Mouse (Mus musculus) regulatory T cell (primary cell): ENCODE data around the gene Scgb2a2.
"Not testable (repeated sequence)": the region's sequence is repeated elsewhere in the genome, so short reads cannot be mapped to it uniquely, and the experiment has no call there.

Experiments used
- in situ Hi-C: fragments of 300-600 bp; cut with MboI, MseI; formaldehyde crosslinking; loops from one replicate; pipeline ENCODE4 v1.15.1; 2025; ENCODE audit warnings: high pct_unique_total_duplicates

Scgb2a2 gene

GRCm38 (mm10) chr19:9847262-9847661 is at the start of gene Scgb2a2:
Gene Scgb2a2, plus strand, starts transcription at chr19:9847562.
- in situ Hi-C loops = no loop called here

- in situ Hi-C loops = not testable (repeated sequence)
These were observed 10.6 kb upstream of the Scgb2a2 start for GRCm38 (mm10) chr19:9836581-9837340.

- in situ Hi-C loops = no loop called here
These were observed 10.0 kb upstream of the Scgb2a2 start for GRCm38 (mm10) chr19:9837341-9837715.

DNA sequence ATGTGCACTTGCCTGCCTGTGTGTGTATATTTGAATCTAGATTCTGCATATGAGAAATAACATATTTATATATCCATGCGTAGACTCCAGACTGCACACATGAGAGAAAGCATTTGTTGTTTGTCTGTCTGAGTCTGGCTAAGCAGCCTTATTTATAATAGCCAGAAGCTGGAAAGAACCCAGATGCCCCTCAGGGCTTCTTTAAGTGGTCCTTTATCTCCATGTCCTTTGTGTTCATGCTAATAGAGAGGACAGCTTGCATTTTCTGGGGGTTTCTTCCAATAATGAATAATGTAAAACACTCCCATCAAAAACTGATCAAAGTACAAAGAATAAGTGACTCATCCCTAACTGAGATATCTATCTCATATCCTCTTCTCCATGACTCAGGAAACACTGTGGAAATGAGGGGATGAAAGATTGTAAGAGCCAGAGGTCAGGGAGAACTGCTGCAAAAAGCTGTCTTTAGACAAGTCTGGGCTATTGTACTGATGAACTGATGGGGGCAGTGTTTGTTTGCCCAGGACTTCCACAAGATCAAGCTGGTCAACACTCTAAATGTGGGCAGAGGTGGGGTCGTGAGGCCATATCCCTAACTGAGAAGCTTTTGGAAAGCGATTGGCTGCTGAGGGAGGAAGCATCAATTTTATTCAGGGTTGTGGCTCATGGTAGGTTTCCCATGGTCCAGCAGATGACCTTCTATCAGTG is 2.2 kb downstream of the Scgb2a2 start:
- in situ Hi-C loops = not testable (repeated sequence)

GRCm38 (mm10) chr19:9860821-9861220 is 13.5 kb downstream of the Scgb2a2 start:
- in situ Hi-C loops = loop anchor here (10.0 kb wide), 1 partner anchor 1866 kb away; no protein-coding TSS in a partner anchor

- in situ Hi-C loops = loop anchor here (10.0 kb wide), 1 partner anchor 1870 kb away; no protein-coding TSS in a partner anchor
These were observed 17.5 kb downstream of the Scgb2a2 start for GRCm38 (mm10) chr19:9864856-9865255.

- in situ Hi-C loops = loop anchor here (10.0 kb wide), 1 partner anchor 1871 kb away; no protein-coding TSS in a partner anchor
These were observed 18.1 kb downstream of the Scgb2a2 start for GRCm38 (mm10) chr19:9865466-9865865.

- in situ Hi-C loops = no loop called here
These were observed 30.9 kb downstream of the Scgb2a2 start for GRCm38 (mm10) chr19:9878186-9878835.

GRCm38 (mm10) chr19:9886348-9886747 is 39.0 kb downstream of the Scgb2a2 start:
- in situ Hi-C loops = no loop called here

DNA sequence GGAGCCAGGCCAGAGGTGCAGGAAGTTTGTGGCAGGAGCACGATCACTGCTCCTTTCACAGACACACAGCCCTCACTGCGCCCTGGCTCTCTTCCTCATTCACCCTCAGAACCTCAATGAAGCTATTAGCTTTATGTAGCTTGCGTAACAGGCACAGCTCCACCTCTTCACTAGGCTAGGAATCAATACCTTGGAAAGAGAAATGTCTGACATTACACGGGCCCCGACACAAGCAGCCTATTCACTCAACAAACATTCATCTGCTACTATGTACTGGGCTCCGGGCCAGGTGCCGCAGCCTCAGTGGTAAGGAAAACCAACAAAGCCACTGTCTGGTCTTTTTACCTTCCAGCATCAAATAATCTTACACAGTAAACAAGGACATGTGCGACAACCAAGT is 39.4 kb downstream of the Scgb2a2 start:
- in situ Hi-C loops = no loop called here

GRCm38 (mm10) chr19:9896067-9896466 is 48.7 kb downstream of the Scgb2a2 start:
- in situ Hi-C loops = no loop called here

DNA sequence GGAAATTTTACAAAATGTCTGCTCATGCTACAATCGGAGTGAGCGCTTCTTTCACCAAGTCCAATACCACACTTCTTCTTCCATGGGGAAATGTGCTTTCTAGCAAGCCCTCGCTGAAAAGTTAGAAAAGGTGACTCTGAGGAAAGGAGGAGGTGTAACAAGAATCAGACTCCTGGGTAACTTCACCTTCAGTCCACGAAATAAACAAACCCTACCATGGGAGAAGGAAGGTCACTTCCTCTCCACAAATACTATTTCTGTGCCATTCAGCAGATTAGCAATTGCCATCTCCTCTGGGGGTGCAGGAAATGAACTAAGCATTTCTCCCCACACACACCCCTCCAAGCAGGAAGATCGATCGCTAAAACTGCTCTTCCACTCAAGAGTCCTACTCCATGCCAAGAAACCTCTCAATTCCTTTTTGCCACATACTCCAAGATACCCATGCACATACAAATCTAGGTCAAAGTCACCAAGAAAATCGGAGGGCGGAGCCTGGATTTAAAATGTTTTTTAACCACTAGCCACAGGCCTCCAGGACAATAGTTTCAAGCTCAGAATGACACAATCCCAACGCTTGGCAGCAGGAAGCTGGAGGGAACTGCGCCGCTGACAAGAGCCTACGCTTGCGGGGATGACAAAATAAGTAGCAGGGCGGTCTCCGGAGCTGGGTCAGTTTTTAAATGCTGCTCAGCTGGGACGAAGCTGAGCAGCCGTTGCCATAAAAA is 51.1 kb downstream of the Scgb2a2 start:
- in situ Hi-C loops = no loop called here

DNA sequence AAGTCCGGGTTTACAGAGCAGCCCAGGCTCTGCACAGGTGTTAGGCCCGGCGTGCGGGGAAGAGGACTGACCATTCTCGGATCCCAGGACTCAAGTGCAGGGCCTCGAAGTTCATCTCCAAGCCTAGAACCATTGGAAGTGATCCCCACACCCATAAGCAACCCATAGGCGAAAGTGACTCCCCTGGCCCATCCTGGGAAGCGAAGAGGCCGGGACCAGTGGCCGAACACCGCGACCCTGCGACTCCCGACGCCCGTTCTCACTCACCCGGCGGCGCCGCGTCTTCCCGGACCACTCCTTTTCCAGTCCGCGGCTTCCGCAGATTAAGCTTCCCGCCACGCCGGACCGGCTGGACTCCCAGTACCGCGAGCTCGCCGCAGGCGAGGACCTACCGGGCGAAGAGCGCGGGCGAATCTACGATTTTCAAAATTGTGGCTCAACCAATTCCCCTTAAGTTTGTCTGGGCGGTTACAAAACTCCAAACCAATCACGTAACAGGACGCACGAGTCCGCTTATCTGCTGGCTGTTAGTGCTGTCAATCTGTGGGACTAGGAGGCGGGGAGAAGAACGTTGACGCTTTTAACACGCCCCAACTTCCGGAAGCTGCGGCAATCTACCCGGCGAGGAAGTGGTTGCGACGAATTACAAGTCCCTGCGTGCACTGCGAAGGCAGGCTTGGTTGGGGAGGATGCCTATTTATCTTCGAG is 51.9 kb downstream of the Scgb2a2 start, which contains the start of gene Incenp:
Gene Incenp, minus strand, starts transcription at position 480 of the 708 bp plus-strand sequence.
- in situ Hi-C loops = no loop called here

DNA sequence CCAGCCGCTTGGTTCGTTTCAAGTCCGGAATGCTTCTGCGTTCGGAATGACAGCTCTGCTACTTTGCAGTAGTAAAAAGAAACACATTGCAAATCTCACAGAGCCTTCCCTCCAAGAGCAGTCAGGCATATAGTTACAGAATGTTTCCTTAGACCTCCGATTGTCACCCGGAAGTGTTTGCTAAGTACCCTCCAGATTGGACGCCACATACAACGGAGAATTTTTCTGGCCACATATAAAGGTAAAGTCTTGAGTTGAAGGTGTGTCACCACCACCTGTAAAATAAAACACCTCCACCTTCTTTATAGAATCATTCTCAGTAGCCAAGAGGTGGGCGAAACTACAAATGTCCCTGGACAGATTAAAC is 52.4 kb downstream of the Scgb2a2 start:
- in situ Hi-C loops = no loop called here

GRCm38 (mm10) chr19:9900696-9901095 is 53.3 kb downstream of the Scgb2a2 start:
- in situ Hi-C loops = not testable (repeated sequence)
